Mouse (Mus musculus): ENCODE results near the gene Olfr1392. TPM values are rescaled to one million over a fixed set of nuclear protein-coding genes. Genes with fewer than 3 reads are reported as not detected.
A peak's percentile ranks its signal among the peaks of the same experiment; 100 is the strongest.

The Olfr1392 gene
- polyA plus RNA-seq, 1 experiment from 2014 or later, result not detected

DNA sequence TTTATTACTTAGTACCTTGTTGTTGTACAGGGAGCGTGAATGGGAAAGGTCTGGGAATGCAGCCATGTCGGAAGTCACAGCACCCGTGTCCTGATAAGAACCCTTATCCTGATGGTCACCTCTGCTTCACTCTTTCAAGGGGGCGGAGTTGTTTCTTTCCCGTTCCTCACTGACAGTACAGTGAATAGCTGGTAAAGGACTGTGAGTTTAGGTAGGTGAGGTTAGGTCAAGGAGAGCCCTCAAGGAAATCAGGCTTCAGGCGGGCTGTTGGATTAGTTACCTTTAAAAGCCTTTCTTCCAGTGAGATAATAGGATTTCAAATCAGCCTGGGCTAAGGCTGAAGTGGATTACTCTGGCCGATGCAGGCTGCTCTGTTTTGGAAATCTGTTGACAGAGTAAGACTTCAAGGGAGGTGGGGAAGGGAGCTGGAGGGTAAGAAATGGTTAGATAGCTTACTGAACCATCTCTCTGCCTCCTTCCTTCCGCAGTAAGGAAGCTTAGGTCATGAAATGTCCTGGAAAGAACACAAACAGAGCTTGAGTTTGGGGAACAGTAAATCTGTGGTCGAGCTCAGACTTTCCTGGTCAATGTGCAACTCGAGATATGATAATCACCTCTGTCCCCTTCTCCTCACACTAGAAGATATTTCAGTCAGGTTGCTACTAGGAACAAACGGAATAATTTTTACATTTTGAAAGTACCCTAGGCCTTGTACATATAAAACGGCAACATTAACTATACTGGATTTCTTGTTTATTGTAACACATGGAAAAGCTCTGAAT is 39.3 kb upstream of the Olfr1392 start:
- Histone ChIP-seq H3K36me3 (no peaks in the 10 kb centered on the region), H3K9me3 (no peaks in the 10 kb centered on the region), H3K4me2 (peak overlapping the region; percentile 62), H3K27ac (no peak overlapping the region), H3K4me1 (peaks cover 31% of the 10 kb centered on the region), H3K27me3 (no peaks in the 10 kb centered on the region), H3K4me3 (peak overlapping the region; percentile 53), H3K9ac (peak overlapping the region; percentile 54; the same call in 1 of the 2 replicates)
- ATAC-seq (ENCODE audit: insufficient number of reproducible peaks, insufficient read depth, low FRiP score, low TSS enrichment, low read depth), result no peak
- 24% methylated on average over 12 of the region's 12 CpGs for WGBS

GRCm38 (mm10) chr11:49246523-49246922 is 38.6 kb upstream of the Olfr1392 start:
- H3K9me3 ChIP-seq, result no peaks in the 10 kb centered on the region
- no peak overlapping the region for H3K9ac ChIP-seq
- H3K4me3 ChIP-seq, result no peak overlapping the region
- no peak for ATAC-seq (ENCODE audit: insufficient number of reproducible peaks, insufficient read depth, low FRiP score, low TSS enrichment, low read depth)
- H3K27me3 ChIP-seq, result no peaks in the 10 kb centered on the region
- no peak overlapping the region for H3K4me2 ChIP-seq
- H3K36me3 ChIP-seq, result no peaks in the 10 kb centered on the region
- peaks cover 38% of the 10 kb centered on the region for H3K4me1 ChIP-seq
- no peak overlapping the region for H3K27ac ChIP-seq
- WGBS, result 85% methylated on average over 4 of the region's 4 CpGs

GRCm38 (mm10) chr11:49247255-49247654 is 37.8 kb upstream of the Olfr1392 start:
- Histone ChIP-seq H3K9ac (no peak overlapping the region), H3K27ac (no peak overlapping the region), H3K9me3 (no peaks in the 10 kb centered on the region), H3K4me2 (no peak overlapping the region), H3K4me1 (peaks cover 45% of the 10 kb centered on the region), H3K27me3 (no peaks in the 10 kb centered on the region), H3K36me3 (peaks cover 7% of the 10 kb centered on the region; the same call in 1 of the 2 replicates), H3K4me3 (no peak overlapping the region)
- WGBS, result 74% methylated on average over 2 of the region's 2 CpGs
- ATAC-seq (ENCODE audit: insufficient number of reproducible peaks, insufficient read depth, low FRiP score, low TSS enrichment, low read depth), result no peak

- peaks cover 42% of the 10 kb centered on the region for H3K4me1 ChIP-seq
Measured at GRCm38 (mm10) chr11:49248226-49248973, 36.7 kb upstream of the Olfr1392 start.

DNA sequence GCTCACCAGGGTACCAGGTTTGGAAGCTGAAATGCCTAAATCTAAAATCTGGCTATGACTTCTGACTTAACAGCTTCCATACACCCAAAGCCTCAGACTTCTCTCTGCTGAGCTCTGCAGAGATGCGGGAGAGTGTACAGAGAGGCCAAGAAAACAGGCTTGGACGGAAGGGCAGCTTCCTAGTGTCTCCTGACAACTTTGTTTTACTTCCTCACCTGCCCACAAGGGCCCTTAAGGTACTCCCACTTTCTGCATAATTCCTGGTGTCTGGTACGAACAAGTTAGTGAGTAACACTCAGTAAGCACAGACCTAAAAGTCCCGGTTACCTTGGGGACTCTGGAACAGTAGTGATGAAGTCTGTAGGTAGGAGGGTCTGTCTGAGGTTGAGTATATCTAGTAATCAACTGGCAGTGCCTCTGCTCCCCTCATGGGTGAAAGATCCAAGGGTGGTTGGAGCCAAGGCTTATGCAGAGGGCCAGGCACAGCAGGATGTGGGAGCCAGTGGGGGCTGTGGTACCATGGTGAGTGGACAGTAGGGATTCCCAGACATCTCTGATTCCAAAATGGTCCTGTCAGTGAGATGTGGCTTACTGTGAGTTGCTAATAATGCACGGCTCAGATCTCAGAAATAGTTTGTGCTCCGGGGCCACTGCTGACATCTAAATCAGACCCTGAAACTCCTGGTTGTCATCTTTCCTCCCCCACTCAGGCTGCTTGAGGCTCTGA is 35.9 kb upstream of the Olfr1392 start:
- Histone ChIP-seq H3K4me2 (peak overlapping the region; percentile 70), H3K4me1 (peaks cover 42% of the 10 kb centered on the region), H3K36me3 (peaks cover 24% of the 10 kb centered on the region; the same call in 1 of the 2 replicates), H3K9me3 (no peaks in the 10 kb centered on the region), H3K27ac (no peak overlapping the region), H3K27me3 (no peaks in the 10 kb centered on the region), H3K4me3 (no peak overlapping the region), H3K9ac (no peak overlapping the region)
- ATAC-seq (ENCODE audit: insufficient number of reproducible peaks, insufficient read depth, low FRiP score, low TSS enrichment, low read depth), result no peak
- 62% methylated on average over 6 of the region's 6 CpGs for WGBS

More at GRCm38 (mm10) chr11:49248226-49248973, 36.7 kb upstream of the Olfr1392 start:
- WGBS, result 63% methylated on average over 6 of the region's 6 CpGs
- Histone ChIP-seq H3K9me3 (no peaks in the 10 kb centered on the region), H3K9ac (no peak overlapping the region), H3K27me3 (no peaks in the 10 kb centered on the region), H3K36me3 (peaks cover 17% of the 10 kb centered on the region; the same call in 1 of the 2 replicates), H3K27ac (no peak overlapping the region), H3K4me2 (no peak overlapping the region), H3K4me3 (no peak overlapping the region)
- no peak for ATAC-seq (ENCODE audit: insufficient number of reproducible peaks, insufficient read depth, low FRiP score, low TSS enrichment, low read depth)

- Histone ChIP-seq H3K27ac (peak overlapping the region; percentile 94), H3K9ac (peak overlapping the region; percentile 94), H3K4me2 (peak overlapping the region; percentile 70), H3K9me3 (no peaks in the 10 kb centered on the region), H3K4me1 (peaks cover 37% of the 10 kb centered on the region), H3K27me3 (no peaks in the 10 kb centered on the region), H3K36me3 (peaks cover 30% of the 10 kb centered on the region), H3K4me3 (peak overlapping the region; percentile 73)
- ATAC-seq (ENCODE audit: insufficient number of reproducible peaks, insufficient read depth, low FRiP score, low TSS enrichment, low read depth), result no peak
- WGBS, result 20% methylated on average over 10 of the region's 10 CpGs
Measured at GRCm38 (mm10) chr11:49249811-49250421, 35.2 kb upstream of the Olfr1392 start.

GRCm38 (mm10) chr11:49250422-49251379 is 34.4 kb upstream of the Olfr1392 start:
- H3K4me2 ChIP-seq, result peak overlapping the region; percentile 70
- H3K9ac ChIP-seq, result peak overlapping the region; percentile 94
- H3K27ac ChIP-seq, result peak overlapping the region; percentile 94
- peak; percentile 86 for ATAC-seq (ENCODE audit: insufficient number of reproducible peaks, insufficient read depth, low FRiP score, low TSS enrichment, low read depth)
- 3% methylated on average over 45 of the region's 45 CpGs for WGBS
- H3K4me3 ChIP-seq, result peak overlapping the region; percentile 73
- H3K36me3 ChIP-seq, result peaks cover 32% of the 10 kb centered on the region
- H3K27me3 ChIP-seq, result no peaks in the 10 kb centered on the region
- no peaks in the 10 kb centered on the region for H3K9me3 ChIP-seq
- H3K4me1 ChIP-seq, result peaks cover 30% of the 10 kb centered on the region

DNA sequence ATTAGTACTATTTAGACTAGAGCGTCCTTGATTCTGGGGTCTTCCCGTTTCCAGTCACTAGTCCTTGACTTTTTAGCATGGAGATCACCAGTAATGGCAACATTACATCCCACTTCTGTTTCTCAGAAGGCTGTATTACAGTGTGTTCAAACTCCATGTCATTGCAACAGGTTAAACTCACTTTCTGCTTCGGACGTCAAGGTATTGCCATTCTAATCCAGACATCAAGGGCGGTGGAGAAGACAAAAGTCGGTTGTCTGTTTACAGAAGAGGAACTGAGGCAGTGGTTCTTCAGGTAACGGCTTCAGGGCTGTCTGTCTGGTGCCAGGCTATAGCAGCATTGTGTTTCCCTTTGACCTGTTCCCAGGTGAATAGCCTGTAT is 33.7 kb upstream of the Olfr1392 start:
- no peak for ATAC-seq (ENCODE audit: insufficient number of reproducible peaks, insufficient read depth, low FRiP score, low TSS enrichment, low read depth)
- H3K4me2 ChIP-seq, result peak overlapping the region; percentile 70
- H3K9me3 ChIP-seq, result no peaks in the 10 kb centered on the region
- no peaks in the 10 kb centered on the region for H3K27me3 ChIP-seq
- H3K4me3 ChIP-seq, result peak overlapping the region; percentile 73
- 63% methylated on average over 7 of the region's 7 CpGs for WGBS
- peaks cover 26% of the 10 kb centered on the region for H3K4me1 ChIP-seq
- peak overlapping the region; percentile 94 for H3K9ac ChIP-seq
- H3K36me3 ChIP-seq, result peaks cover 35% of the 10 kb centered on the region
- 0 out of 2 replicates have a peak overlapping the region, but pooled peaks have one; percentile 17 for H3K27ac ChIP-seq

DNA sequence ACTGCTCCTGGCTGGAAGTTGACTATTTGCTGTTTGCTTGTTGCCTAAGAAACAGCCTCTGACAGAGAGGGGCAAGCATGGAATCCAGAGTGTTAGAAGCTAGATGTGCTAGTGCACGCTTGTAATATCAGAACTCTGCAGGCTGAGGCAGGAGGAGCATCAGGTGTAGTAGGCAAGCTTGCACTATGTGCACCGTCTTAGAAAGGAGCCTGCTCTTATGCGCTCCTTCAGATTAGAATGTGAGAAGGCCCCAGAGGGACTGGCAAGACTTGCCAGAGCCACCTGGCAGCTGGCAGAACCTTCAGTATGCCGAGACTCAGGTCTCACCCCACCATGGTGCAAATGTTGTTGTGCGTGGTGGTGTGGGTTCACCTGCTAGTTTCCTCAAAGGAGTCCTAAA is 33.0 kb upstream of the Olfr1392 start:
- Histone ChIP-seq H3K4me1 (peaks cover 26% of the 10 kb centered on the region), H3K9me3 (no peaks in the 10 kb centered on the region), H3K9ac (no peak overlapping the region), H3K36me3 (peaks cover 35% of the 10 kb centered on the region), H3K27ac (no peak overlapping the region), H3K4me2 (peak overlapping the region; percentile 70), H3K4me3 (no peak overlapping the region), H3K27me3 (no peaks in the 10 kb centered on the region)
- 92% methylated on average over 5 of the region's 5 CpGs for WGBS
- no peak for ATAC-seq (ENCODE audit: insufficient number of reproducible peaks, insufficient read depth, low FRiP score, low TSS enrichment, low read depth)

- 92% methylated on average over 6 of the region's 6 CpGs for WGBS
- peaks cover 26% of the 10 kb centered on the region for H3K4me1 ChIP-seq
- H3K4me2 ChIP-seq, result no peak overlapping the region
- 0 out of 2 replicates have a peak overlapping the region, but pooled peaks have one; percentile 4 for H3K9ac ChIP-seq
- ATAC-seq (ENCODE audit: insufficient number of reproducible peaks, insufficient read depth, low FRiP score, low TSS enrichment, low read depth), result no peak
- no peaks in the 10 kb centered on the region for H3K27me3 ChIP-seq
- no peaks in the 10 kb centered on the region for H3K9me3 ChIP-seq
- peaks cover 35% of the 10 kb centered on the region for H3K36me3 ChIP-seq
- no peak overlapping the region for H3K27ac ChIP-seq
- H3K4me3 ChIP-seq, result no peak overlapping the region
Measured at GRCm38 (mm10) chr11:49253035-49253434, 32.0 kb upstream of the Olfr1392 start.

Data from embryonic facial prominence, embryonic 13.5 days (tissue).